9 mouse cellular contexts compared by ENCODE assay signal in genomic region chr4:43672070-43672469, GRCm38 (mm10). TPM values are rescaled to one million over a fixed set of nuclear protein-coding genes. Genes with fewer than 3 reads are reported as not detected.
DNase-seq lines count a peak whose midpoint lies in the region; ATAC-seq lines count a peak whose summit lies in the region.
"Had no signal": no experiment of that assay in that cellular context is flagged by ENCODE, and none has a peak within 500 bp of the region (broad histone marks: within the 10 kb centered on the region; RNA-seq: fewer than 3 reads in every experiment).

No protein-coding gene starts in this region.

- H3K36me3 ChIP-seq in heart, embryonic 10.5 days = peaks cover 20% of the 10 kb centered on the region; the same call in 1 of the 2 replicates
- H3K36me3 ChIP-seq in neural tube, embryonic 15.5 days = peaks cover 33% of the 10 kb centered on the region

- peak overlapping the region; percentile 92 for H3K4me2 ChIP-seq in neural tube, embryonic 15.5 days
- H3K4me2 ChIP-seq: embryonic facial prominence, embryonic 12.5 days had no signal

- peak; percentile 89 to 90 for DNase-seq in B cell, adult 2 months
- DNase-seq in adrenal gland, postnatal 25 days = peak; percentile 93
- DNase-seq in embryo, embryonic 9.5 days (ENCODE audit: extremely low spot score) = peak; percentile 78
- peak; percentile 91 for DNase-seq in heart, embryonic 10.5 days (ENCODE audit: low spot score)
- peak; percentile 92 to 98 for DNase-seq in kidney, postnatal 25 days
- peak; percentile 83 to 89 for DNase-seq in lung, adult 18-20 months
- peak; percentile 96 for DNase-seq in testis, postnatal 10 days (ENCODE audit: low spot score)

- WGBS in heart, embryonic 10.5 days = 7% methylated on average over 2 of the region's 2 CpGs
- WGBS in neural tube, embryonic 15.5 days = 4% methylated on average over 2 of the region's 2 CpGs

- peak; percentile 10; the same call in 1 of the 2 replicates for ATAC-seq in neural tube, embryonic 15.5 days (ENCODE audit: low FRiP score)

- H3K27ac ChIP-seq in heart, embryonic 10.5 days = no peak overlapping the region
- no peak overlapping the region for H3K27ac ChIP-seq in neural tube, embryonic 15.5 days (replicated peaks)
- H3K27ac ChIP-seq: embryonic facial prominence, embryonic 12.5 days had no signal

- H3K9me3 ChIP-seq in heart, embryonic 10.5 days = no peaks in the 10 kb centered on the region
- no peaks in the 10 kb centered on the region for H3K9me3 ChIP-seq in neural tube, embryonic 15.5 days (replicated peaks)
- H3K9me3 ChIP-seq: embryonic facial prominence, embryonic 12.5 days had no signal

- no peak overlapping the region for H3K4me3 ChIP-seq in heart, embryonic 10.5 days
- H3K4me3 ChIP-seq in neural tube, embryonic 15.5 days (replicated peaks) = peak overlapping the region; percentile 16; the same call in 1 of the 2 replicates
- H3K4me3 ChIP-seq: embryonic facial prominence, embryonic 12.5 days had no signal

- H3K9ac ChIP-seq in neural tube, embryonic 15.5 days (replicated peaks) = no peak overlapping the region
- H3K9ac ChIP-seq: embryonic facial prominence, embryonic 12.5 days had no signal

- H3K27me3 ChIP-seq in heart, embryonic 10.5 days (ENCODE audit: insufficient read depth, poor library complexity, severe bottlenecking) = peaks cover 30% of the 10 kb centered on the region
- H3K27me3 ChIP-seq in neural tube, embryonic 15.5 days (replicated peaks) = no peaks in the 10 kb centered on the region

- peaks cover 42% of the 10 kb centered on the region for H3K4me1 ChIP-seq in heart, embryonic 10.5 days
- peaks cover 47% of the 10 kb centered on the region for H3K4me1 ChIP-seq in neural tube, embryonic 15.5 days

RNA-seq across cellular contexts. Expression of gene Fam221b, which starts 3.1 kb away (rescaled TPM):
- 0.21 TPM in 1 of 2 replicates, not detected in the other for total RNA-seq in adrenal gland, postnatal 25 days (2021)
- 1.7 and 1.9 TPM in 2 replicates for polyA plus RNA-seq in heart, embryonic 10.5 days (2016; fragmentation: Nextera tagmentation; extraction: Ambion mirVana)
- 1.5 and 1.6 TPM in 2 replicates for polyA plus RNA-seq in neural tube, embryonic 15.5 days (2015; fragmentation: Nextera tagmentation; extraction: Ambion mirVana)

RNA-seq across cellular contexts. Expression of gene Tmem8b, which starts 3.3 kb away (rescaled TPM):
- total RNA-seq in adrenal gland, postnatal 25 days (2021) = 4.3 and 7.4 TPM in 2 replicates
- 2.7 and 3.3 TPM in 2 replicates for polyA plus RNA-seq in heart, embryonic 10.5 days (2016; fragmentation: Nextera tagmentation; extraction: Ambion mirVana)
- 9.1 and 12.4 TPM in 2 replicates for polyA plus RNA-seq in neural tube, embryonic 15.5 days (2015; fragmentation: Nextera tagmentation; extraction: Ambion mirVana)

RNA-seq across cellular contexts. Expression of gene Hint2, which starts 15.8 kb away (rescaled TPM):
- 63.7 and 75.0 TPM in 2 replicates for total RNA-seq in adrenal gland, postnatal 25 days (2021)
- 101 and 117 TPM in 2 replicates for polyA plus RNA-seq in heart, embryonic 10.5 days (2016; fragmentation: Nextera tagmentation; extraction: Ambion mirVana)
- polyA plus RNA-seq in neural tube, embryonic 15.5 days (2015; fragmentation: Nextera tagmentation; extraction: Ambion mirVana) = 77.5 and 78.9 TPM in 2 replicates

RNA-seq across cellular contexts. Expression of gene Spag8, which starts 18.7 kb away (rescaled TPM):
- total RNA-seq in adrenal gland, postnatal 25 days (2021) = 0.55 TPM in 1 of 2 replicates, not detected in the other
- 0.63 and 2.0 TPM in 2 replicates for polyA plus RNA-seq in heart, embryonic 10.5 days (2016; fragmentation: Nextera tagmentation; extraction: Ambion mirVana)
- polyA plus RNA-seq in neural tube, embryonic 15.5 days (2015; fragmentation: Nextera tagmentation; extraction: Ambion mirVana) = 4.1 and 4.3 TPM in 2 replicates

RNA-seq across cellular contexts. Expression of gene Olfr70, which starts 28.5 kb away (rescaled TPM):
- total RNA-seq in adrenal gland, postnatal 25 days (2021) = not detected in 2 replicates
- polyA plus RNA-seq in heart, embryonic 10.5 days (2016; fragmentation: Nextera tagmentation; extraction: Ambion mirVana) = not detected in 2 replicates
- polyA plus RNA-seq in neural tube, embryonic 15.5 days (2015; fragmentation: Nextera tagmentation; extraction: Ambion mirVana) = 0.08 TPM in 1 of 2 replicates, not detected in the other
- polyA plus RNA-seq: embryonic facial prominence, embryonic 12.5 days had no signal
